Mouse (Mus musculus) layer of hippocampus, adult 18-20 months (tissue): ENCODE measurements at regions not wholly inside any gene's neighbourhood (a gene's known extent, or its start where the extent isn't known, plus 50 kb on each side); places are given as distances from the start of the nearest gene placed in this dataset.

Source experiments
- DNase-seq, 2 experiments: peaks; one replicate each; pipeline ENCODE4 v3.0.0; 2022; ENCODE audit warnings: low spot score in 2 of 2

DNA sequence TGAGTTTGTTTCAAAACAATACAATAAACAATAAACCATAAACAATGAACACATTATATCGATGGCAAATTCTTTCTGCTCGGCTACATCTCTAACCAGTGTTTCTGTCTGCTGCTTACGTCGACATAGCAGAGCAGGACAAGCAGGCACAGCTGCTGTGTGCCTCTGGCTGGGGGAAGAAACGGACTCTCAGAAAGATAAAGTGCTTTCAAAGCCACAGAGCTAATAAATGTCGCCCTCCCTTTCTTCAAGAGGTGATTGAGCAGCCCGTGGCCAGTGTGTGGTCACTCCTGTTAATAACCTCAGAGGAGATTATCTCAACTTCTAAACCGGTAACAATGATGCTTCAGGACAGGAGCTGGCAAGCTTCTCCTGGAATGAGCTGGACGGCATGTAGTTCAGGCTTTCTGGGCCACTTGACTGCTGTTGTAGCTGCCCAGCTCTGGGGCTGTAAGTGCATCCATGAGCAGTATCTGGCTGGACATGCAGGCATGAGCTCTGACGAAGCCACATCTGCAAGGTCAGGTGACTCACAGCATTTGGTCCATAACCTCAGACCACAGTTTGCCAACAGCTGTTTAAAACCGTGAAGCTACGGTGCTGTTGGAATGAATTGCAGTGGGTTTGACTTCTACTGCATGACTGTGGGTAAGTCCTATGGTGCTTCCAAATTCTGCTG lies 55.6 kb downstream of the Evx1 start:
- DNase-seq, result no peak

DNA sequence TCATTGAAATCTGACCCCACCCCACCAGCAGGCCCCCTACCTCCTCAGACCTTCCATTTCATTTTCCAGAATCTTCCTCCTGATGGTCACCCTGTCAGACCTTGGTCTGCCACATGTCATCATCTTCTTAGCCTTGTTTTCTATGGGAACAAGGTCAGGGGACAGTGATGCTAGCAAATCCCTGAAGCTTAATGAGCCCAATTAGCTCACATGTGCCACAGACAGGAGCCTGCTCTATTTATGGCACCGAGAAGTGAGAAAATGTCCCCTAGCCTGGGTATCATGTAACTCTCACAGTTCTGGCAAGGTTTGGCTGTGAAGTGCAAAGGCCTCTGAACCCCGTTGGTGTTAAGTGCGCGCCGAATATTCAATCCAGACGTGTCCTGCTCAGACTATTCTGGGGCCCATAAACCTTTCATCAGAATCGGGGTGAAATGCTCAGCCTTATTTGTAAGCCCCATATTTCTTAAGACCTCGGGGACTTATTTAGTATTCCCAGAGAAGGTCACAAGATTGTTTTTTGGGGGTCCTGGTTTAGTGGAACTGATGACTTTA lies 57.6 kb downstream of the Evx1 start:
- no peak for DNase-seq

DNA sequence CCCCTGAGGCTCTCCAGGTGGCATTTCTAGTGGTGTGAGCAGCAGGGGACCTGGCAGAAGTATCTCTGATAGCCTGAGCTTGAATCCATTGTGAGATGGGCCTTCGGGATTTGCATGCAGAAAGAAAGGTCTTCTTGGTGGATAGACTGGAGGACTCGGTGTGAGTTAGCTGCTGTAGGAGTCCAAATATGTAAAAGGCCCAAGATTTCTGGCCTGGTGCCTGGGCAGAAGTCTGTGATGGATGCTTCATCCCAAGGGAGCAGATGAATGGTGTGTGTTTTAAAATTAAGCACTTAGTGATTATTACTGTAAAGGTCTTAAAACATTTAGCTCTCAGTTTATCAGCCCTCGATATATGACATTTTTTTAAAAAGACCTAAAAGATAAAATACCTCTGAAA lies 65.8 kb downstream of the Evx1 start:
- DNase-seq, result no peak

DNA sequence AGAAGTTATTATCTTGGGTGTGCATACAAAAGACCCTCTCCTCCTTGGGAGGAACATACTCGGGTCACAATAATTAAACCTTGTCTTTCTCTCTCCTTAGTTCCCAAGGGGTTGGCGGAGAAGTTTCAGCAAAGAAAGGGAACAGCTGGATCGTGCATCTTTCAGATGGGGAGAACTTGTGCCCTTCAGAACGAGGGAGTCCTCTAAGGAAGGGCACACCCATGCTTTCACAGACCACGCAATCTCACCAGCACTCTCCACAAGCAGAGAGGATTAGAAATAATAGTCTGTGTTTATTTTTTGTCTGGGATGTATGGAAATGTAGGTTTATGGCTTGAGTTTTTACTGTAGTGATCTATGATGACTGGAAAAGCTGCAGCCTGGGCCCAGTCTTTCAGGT lies 66.3 kb downstream of the Evx1 start:
- DNase-seq, result no peak

GRCm38 (mm10) chr6:52385044-52385443 lies 71.7 kb downstream of the Evx1 start:
- no peak for DNase-seq

- DNase-seq, result no peak
Measured at GRCm38 (mm10) chr6:52401404-52401803, 88.1 kb downstream of the Evx1 start.

- no peak for DNase-seq
Measured at GRCm38 (mm10) chr6:52409991-52410390, 96.7 kb downstream of the Evx1 start.

DNA sequence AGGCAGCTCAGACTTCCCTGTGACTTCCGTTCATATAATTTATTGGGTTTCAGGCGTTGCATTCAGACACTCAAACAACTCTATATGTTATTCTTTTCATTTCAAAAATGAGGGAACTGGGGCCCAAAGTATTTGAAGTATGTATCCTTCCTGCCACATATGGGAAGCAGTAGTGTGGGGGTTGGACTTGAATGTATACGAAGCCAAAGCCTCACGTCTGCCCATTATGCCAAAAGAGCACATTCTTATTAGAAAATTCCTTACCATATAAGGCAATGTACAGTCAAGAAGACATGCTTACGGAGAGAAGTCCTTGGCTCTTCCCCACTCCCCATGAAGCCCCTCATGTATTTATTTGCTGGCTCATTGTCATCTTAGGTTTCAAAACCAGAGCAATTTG lies 97.4 kb downstream of the Evx1 start:
- DNase-seq, result no peak

- no peak for DNase-seq
Measured at GRCm38 (mm10) chr6:52411302-52411701, 98.0 kb downstream of the Evx1 start.

DNA sequence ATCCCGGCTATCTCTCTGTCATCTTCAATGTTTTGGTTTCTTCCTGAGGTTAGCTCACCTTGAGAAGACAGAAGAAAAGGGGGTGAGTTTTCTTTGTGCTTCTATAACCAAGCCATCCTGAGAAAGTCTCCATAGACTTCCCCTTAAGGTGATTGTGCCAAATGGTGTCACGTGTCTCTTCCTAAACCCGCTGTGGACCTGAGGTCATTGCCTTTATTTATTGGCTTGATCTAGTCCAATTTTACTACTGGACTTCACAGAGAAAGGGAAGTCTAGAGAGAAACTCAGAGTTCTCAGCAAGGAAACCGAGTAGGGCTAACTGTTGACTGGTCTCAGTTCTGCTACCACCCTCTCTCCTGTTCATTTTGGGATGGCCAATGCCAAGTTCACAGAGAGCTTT lies 100.3 kb downstream of the Evx1 start:
- no peak for DNase-seq

DNA sequence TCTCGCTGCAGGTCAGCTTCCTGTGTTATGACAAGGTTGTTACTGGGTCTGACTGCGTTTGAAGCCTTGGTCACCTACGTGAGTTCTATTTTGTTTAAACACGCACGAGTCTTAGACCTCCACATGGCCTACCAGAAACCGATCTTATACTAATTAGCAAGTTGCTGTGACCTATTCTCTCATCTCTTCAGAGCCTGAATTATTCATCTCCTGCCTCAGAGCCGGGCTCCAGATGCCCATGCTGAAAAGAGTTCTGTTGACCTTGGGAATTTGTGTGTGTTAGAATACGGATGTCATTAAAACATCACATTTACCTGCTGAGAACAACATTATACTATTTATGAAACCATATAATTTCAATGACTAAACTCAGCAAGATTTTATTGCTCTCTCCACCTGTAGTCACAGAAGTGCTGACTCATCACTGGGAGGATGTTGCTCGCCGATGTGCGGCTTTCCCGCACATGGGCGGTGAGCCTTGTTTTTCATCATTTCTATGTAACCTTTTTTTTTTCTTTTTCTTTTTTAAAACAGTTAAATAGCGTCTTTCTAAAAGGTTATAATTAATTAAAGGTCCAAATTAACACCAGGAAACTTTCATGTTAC lies 102.1 kb downstream of the Evx1 start:
- DNase-seq, result no peak

GRCm38 (mm10) chr6:52416491-52416890 lies 103.2 kb downstream of the Evx1 start:
- DNase-seq, result no peak

DNA sequence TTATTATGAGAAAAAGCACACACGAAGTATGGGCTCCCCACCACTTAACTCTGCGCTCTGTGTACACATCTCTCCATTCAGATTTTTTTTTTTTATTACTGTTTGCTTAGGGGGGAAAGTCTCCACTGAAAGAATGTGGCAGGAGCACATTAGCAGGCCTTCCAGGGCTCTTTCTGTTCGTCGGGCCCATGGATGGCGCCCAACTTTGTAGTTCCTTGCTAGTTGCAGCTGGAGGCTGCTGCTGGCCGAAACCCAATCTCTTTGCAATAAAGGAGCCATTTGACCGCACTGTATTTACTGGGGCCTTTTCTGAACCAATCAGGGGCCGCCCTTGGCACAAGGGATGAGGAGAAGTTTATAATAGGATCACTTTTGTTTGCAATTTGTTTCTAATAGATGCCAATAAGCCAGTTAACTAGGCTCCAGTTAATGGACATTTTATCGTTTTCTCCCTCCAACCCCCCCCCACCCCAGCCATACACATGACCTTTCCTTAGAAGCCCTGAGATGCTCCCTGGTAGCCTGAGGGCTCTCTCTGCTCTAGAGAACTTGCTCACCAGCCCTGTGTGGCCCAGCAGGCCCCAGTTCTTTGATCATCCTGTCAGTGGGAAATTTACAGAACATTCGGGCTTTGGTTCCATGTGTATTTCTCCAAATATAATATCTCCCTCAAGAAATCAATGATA lies 104.3 kb downstream of the Evx1 start:
- peak in 1 of 2 experiments; percentile 2 for DNase-seq

- DNase-seq, result no peak
Measured at GRCm38 (mm10) chr6:52418451-52419170, 105.3 kb downstream of the Evx1 start.

- no peak for DNase-seq
Measured at GRCm38 (mm10) chr6:52420276-52420970, 107.1 kb downstream of the Evx1 start.

DNA sequence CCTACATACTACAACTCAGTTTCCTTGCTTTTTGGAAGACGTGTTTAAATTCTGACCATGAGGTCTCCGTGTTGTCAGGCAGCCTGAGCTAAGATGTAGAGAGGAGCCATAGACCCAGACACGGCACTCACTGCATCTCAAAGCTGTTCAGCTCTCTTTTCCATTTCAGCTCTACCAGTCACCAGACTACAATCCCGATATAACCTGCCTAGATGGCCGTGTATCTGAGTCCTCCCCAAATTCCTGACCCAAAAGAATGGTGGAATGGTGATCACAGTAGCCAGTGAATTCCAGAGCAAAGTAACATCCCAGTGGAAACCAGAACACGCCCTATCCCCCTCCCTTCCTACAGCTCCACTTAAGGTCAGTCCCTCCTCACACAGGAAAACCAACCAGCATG lies 108.5 kb downstream of the Evx1 start:
- DNase-seq, result no peak

- no peak for DNase-seq
Measured at GRCm38 (mm10) chr6:52422686-52423085, 109.4 kb downstream of the Evx1 start.

GRCm38 (mm10) chr6:52423581-52424107 lies 110.3 kb downstream of the Evx1 start:
- DNase-seq, result no peak

- DNase-seq, result no peak
Measured at GRCm38 (mm10) chr6:52424440-52424839, 111.1 kb downstream of the Evx1 start.

GRCm38 (mm10) chr6:52425082-52425481 lies 111.8 kb downstream of the Evx1 start:
- DNase-seq, result no peak
